7 mouse cellular contexts compared by ENCODE assay signal in the genomic region with DNA sequence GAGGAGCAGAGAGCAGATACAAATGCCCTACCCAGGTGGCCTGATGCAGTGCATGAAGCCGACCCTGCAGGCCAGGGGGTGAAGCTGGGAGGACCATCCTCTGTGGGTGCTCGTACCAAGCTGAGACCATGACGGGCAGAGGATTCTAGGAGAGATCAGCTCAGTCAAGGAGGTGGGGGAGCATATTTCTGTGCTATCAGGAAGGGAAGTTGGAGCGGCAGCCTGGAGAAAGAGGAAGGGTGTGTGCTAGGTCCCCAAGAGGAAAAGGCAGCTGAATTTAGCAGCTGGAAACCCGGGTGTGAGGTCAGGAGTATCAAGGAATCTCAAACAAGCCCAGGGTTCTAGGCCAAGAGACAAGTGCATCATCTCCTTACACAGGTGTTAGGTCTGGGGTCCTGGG. TPM values are rescaled to one million over a fixed set of nuclear protein-coding genes. Genes with fewer than 3 reads are reported as not detected.
DNase-seq lines count a peak whose midpoint lies in the region; ATAC-seq lines count a peak whose summit lies in the region.

No protein-coding gene starts in this region.

- H3K36me3 ChIP-seq in midbrain, embryonic 13.5 days, result no peaks in the 10 kb centered on the region
- no peaks in the 10 kb centered on the region for H3K36me3 ChIP-seq in midbrain, embryonic 15.5 days (replicated peaks)
- H3K36me3 ChIP-seq in heart, embryonic 16.5 days (ENCODE audit: control insufficient read depth, insufficient read depth), result no peaks in the 10 kb centered on the region
- H3K36me3 ChIP-seq in limb, embryonic 15.5 days, result no peaks in the 10 kb centered on the region
- H3K36me3 ChIP-seq in stomach, embryonic 16.5 days (ENCODE audit: control insufficient read depth, insufficient read depth, low read length), result no peaks in the 10 kb centered on the region

- peaks cover 56% of the 10 kb centered on the region for H3K27me3 ChIP-seq in midbrain, embryonic 13.5 days
- peaks cover 21% of the 10 kb centered on the region for H3K27me3 ChIP-seq in midbrain, embryonic 15.5 days (replicated peaks)
- H3K27me3 ChIP-seq in heart, embryonic 16.5 days (ENCODE audit: control insufficient read depth, insufficient read depth, low read length), result no peaks in the 10 kb centered on the region
- peaks cover 12% of the 10 kb centered on the region; the same call in 1 of the 2 replicates for H3K27me3 ChIP-seq in limb, embryonic 15.5 days
- H3K27me3 ChIP-seq in stomach, embryonic 16.5 days (ENCODE audit: control insufficient read depth, insufficient read depth, low read length), result no peaks in the 10 kb centered on the region

- no peak overlapping the region for H3K4me3 ChIP-seq in midbrain, embryonic 13.5 days (replicated peaks)
- no peak overlapping the region for H3K4me3 ChIP-seq in midbrain, embryonic 15.5 days
- peak overlapping the region; percentile 5; the same call in 1 of the 2 replicates for H3K4me3 ChIP-seq in heart, embryonic 16.5 days (ENCODE audit: low read length)
- no peak overlapping the region for H3K4me3 ChIP-seq in limb, embryonic 15.5 days
- no peak overlapping the region for H3K4me3 ChIP-seq in stomach, embryonic 16.5 days (replicated peaks; ENCODE audit: low read length)

- ATAC-seq in midbrain, embryonic 13.5 days, result no peak
- no peak for ATAC-seq in midbrain, embryonic 15.5 days (replicated peaks)
- ATAC-seq in heart, embryonic 16.5 days (replicated peaks; ENCODE audit: extremely low read depth, insufficient read depth, low FRiP score), result no peak
- no peak for ATAC-seq in limb, embryonic 15.5 days (ENCODE audit: insufficient number of reproducible peaks, low FRiP score, low TSS enrichment, low read depth)
- ATAC-seq in stomach, embryonic 16.5 days (ENCODE audit: insufficient read depth, low FRiP score), result no peak

- H3K4me2 ChIP-seq in midbrain, embryonic 13.5 days (replicated peaks), result peak overlapping the region; percentile 95; the same call in 1 of the 2 replicates
- H3K4me2 ChIP-seq in midbrain, embryonic 15.5 days, result no peak overlapping the region
- peak overlapping the region; percentile 70 for H3K4me2 ChIP-seq in heart, embryonic 16.5 days (ENCODE audit: low read depth, low read length)
- H3K4me2 ChIP-seq in limb, embryonic 15.5 days, result peak overlapping the region; percentile 80; the same call in 1 of the 2 replicates
- H3K4me2 ChIP-seq in stomach, embryonic 16.5 days (ENCODE audit: low read depth, low read length), result peak overlapping the region; percentile 96

- no peaks in the 10 kb centered on the region for H3K9me3 ChIP-seq in midbrain, embryonic 13.5 days
- H3K9me3 ChIP-seq in midbrain, embryonic 15.5 days, result no peaks in the 10 kb centered on the region
- H3K9me3 ChIP-seq in heart, embryonic 16.5 days (replicated peaks; ENCODE audit: control insufficient read depth, low read length), result no peaks in the 10 kb centered on the region
- H3K9me3 ChIP-seq in limb, embryonic 15.5 days, result no peaks in the 10 kb centered on the region
- no peaks in the 10 kb centered on the region for H3K9me3 ChIP-seq in stomach, embryonic 16.5 days (replicated peaks; ENCODE audit: control insufficient read depth, low read length)

- peaks cover 53% of the 10 kb centered on the region for H3K4me1 ChIP-seq in midbrain, embryonic 13.5 days (replicated peaks)
- H3K4me1 ChIP-seq in midbrain, embryonic 15.5 days, result peaks cover 53% of the 10 kb centered on the region
- H3K4me1 ChIP-seq in heart, embryonic 16.5 days (ENCODE audit: control insufficient read depth, insufficient read depth, low read length), result peaks cover 45% of the 10 kb centered on the region
- H3K4me1 ChIP-seq in limb, embryonic 15.5 days, result peaks cover 64% of the 10 kb centered on the region
- peaks cover 70% of the 10 kb centered on the region for H3K4me1 ChIP-seq in stomach, embryonic 16.5 days (ENCODE audit: control insufficient read depth, insufficient read depth, low read length)

- WGBS in midbrain, embryonic 13.5 days, result 78% methylated on average over 5 of the region's 5 CpGs
- 78% methylated on average over 5 of the region's 5 CpGs for WGBS in midbrain, embryonic 15.5 days
- 56% methylated on average over 5 of the region's 5 CpGs for WGBS in heart, embryonic 16.5 days
- WGBS in limb, embryonic 15.5 days, result 66% methylated on average over 5 of the region's 5 CpGs
- 53% methylated on average over 5 of the region's 5 CpGs for WGBS in stomach, embryonic 16.5 days

- intact Hi-C loops in left cerebral cortex, postnatal 10 days (cut with DNase I), result no loop called here

- H3K9ac ChIP-seq in midbrain, embryonic 13.5 days (replicated peaks), result no peak overlapping the region
- no peak overlapping the region; the same call in 1 of the 2 replicates for H3K9ac ChIP-seq in midbrain, embryonic 15.5 days
- no peak overlapping the region for H3K9ac ChIP-seq in heart, embryonic 16.5 days (ENCODE audit: low read length)
- no peak overlapping the region for H3K9ac ChIP-seq in limb, embryonic 15.5 days
- H3K9ac ChIP-seq in stomach, embryonic 16.5 days (ENCODE audit: low read length), result no peak overlapping the region

- DNase-seq in cerebellum, adult 9-11 months, result no peak
- DNase-seq in left cerebral cortex, postnatal 10 days (ENCODE audit: extremely low spot score in 1 of 2, low spot score in 2 of 2), result no peak

- H3K27ac ChIP-seq in midbrain, embryonic 13.5 days, result no peak overlapping the region
- H3K27ac ChIP-seq in midbrain, embryonic 15.5 days, result no peak overlapping the region
- H3K27ac ChIP-seq in heart, embryonic 16.5 days (ENCODE audit: low read length), result peak overlapping the region; percentile 30
- H3K27ac ChIP-seq in limb, embryonic 15.5 days, result no peak overlapping the region
- H3K27ac ChIP-seq in stomach, embryonic 16.5 days (ENCODE audit: low read length), result no peak overlapping the region

RNA-seq across cellular contexts. Expression of a gene that starts 59.6 kb away (rescaled TPM):
- polyA plus RNA-seq in midbrain, embryonic 13.5 days (2015; fragmentation: Nextera tagmentation; extraction: Ambion mirVana), result 38.8 and 39.7 TPM in 2 replicates
- polyA plus RNA-seq in midbrain, embryonic 15.5 days (2015; fragmentation: Nextera tagmentation; extraction: Ambion mirVana), result 49.5 and 49.8 TPM in 2 replicates
- 17.1 and 19.1 TPM in 2 replicates for polyA plus RNA-seq in heart, embryonic 16.5 days (2015; fragmentation: Nextera tagmentation; extraction: Ambion mirVana)
- 21.1 and 24.7 TPM in 2 replicates for polyA plus RNA-seq in limb, embryonic 15.5 days (2015; fragmentation: Nextera tagmentation; extraction: Ambion mirVana)
- polyA plus RNA-seq in stomach, embryonic 16.5 days (2015; fragmentation: Nextera tagmentation; extraction: Ambion mirVana), result 21.2 TPM in 2 replicates
- 10 to 100 TPM; 40.9 to 45.3 TPM for total RNA-seq in left cerebral cortex, postnatal 10 days (2021)
